Mouse (Mus musculus): ENCODE measurements around the gene Dhdds.

DNA sequence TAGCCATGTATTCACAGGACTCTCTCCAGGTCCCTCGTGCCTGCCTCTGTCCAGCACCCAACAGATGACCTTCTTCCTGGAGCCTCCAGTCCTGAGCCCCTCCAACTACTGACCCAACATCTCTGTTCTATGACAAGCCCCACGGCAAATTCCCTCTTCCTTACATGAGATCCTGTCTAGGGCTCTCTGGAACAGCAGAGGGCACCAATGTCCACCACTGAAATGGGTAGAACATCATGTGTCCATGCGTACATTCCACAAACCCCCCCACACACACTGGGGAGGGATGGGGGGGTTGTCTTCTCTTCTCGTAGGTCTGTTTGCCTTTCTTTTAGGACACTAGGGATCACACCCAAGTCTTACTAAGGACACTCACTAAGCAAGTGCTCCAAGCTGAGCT lies 10.7 kb downstream of the Dhdds start:
- TF ChIP-seq CHD2 (IDR thresholded peaks at IDR 0.05; ENCODE audit: low read depth, low read length) (no peak), ZC3H11A (IDR thresholded peaks at IDR 0.05; ENCODE audit: borderline replicate concordance, low read depth, low read length) (no peak), MAFK (IDR thresholded peaks at IDR 0.05; ENCODE audit: insufficient read depth, low read depth, low read length) (no peak), ZNF384 (IDR thresholded peaks at IDR 0.05; ENCODE audit: low read depth, low read length) (no peak), HCFC1 (IDR thresholded peaks at IDR 0.05; ENCODE audit: borderline replicate concordance, insufficient read depth, low read length) (no peak)

All from ES-E14 (cell line).